Mouse (Mus musculus) ovary, postnatal 36 days (tissue): Measurements from ENCODE around the gene Dgkh.
"Not testable (repeated sequence)": the region's sequence is repeated elsewhere in the genome, so short reads cannot be mapped to it uniquely, and the experiment has no call there.

Experiments used
- DNase-seq: peaks from one replicate; pipeline ENCODE4 v3.0.0; 2022; ENCODE audit warnings: low spot score, mixed read lengths

The Dgkh gene

DNA sequence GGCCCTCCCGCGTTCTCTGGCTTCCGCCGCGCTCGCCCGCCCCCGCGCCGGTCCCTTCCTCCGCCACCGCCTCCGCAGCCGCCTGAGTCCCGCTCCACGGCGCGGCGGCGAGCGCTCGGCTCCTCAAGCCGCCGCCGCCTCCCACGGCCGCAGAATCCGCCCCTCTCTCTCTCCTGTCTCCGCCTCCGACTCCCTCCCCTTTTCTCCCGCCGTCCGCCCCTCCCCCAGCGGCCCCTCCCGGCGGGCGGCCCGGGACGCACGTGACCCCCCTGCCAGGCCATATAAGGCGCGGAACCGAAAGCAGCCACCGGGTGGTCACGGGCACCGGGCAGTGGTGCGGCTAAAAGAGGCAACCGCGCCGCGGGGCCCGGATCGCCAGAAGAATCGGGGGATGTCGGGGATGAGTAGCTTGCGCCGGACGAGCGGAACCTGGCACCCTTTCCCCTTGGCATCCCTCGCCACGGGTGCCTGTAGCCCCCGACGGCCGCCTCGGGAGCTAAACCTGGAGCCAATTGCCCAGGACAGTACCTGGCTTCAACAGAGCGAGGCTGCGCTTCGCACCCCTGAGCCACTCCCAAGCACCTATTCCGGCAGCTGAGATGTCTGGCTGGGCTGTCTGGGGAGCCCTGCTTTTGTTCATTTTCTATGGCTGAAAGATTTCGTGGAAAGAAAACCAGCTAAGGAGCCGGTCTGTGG lies at the start of gene Dgkh:
Gene Dgkh (minus strand): TSS at position 160 of the 696 bp plus-strand sequence.
- peak; percentile 94 for DNase-seq

DNA sequence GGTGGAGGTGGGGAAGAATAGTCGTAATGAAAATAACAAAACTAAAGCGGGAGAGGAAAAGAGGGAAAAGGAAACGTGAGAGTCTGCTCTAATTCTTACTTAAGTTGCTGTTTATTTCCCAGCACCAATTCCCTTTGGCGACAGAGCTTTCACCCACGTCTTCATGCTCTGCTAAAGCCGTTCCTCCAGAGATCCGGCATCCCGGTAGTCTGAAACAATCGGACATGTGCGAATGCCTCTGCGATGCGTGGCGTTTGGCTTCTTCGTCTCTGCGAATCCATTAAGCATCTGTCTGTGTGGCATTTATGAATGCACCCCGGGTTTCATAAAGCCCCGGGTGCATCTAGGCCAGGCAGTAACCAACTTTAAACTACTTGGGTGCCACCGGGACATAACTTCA lies 44.6 kb upstream of the Dgkh start:
- no peak for DNase-seq

DNA sequence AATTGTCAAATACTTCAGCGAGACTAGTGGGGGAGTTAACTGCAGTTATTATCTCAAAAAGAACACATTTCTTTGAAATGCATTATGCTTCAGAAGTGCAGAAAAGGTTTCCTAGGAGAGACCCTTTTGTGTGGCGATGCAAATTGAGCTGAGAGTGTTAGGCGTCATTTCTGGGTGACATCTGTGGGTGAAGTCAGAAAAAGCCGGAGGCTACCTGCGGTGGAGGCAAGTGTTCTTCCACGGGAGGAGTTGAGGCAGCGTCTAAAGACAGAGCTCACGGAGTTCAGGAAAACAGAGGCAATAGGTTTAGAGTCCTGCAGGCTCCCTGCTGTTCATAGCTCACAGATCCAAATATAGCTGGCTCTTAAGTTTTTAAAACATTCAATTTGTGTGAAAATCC lies 44.1 kb upstream of the Dgkh start:
- DNase-seq = no peak

DNA sequence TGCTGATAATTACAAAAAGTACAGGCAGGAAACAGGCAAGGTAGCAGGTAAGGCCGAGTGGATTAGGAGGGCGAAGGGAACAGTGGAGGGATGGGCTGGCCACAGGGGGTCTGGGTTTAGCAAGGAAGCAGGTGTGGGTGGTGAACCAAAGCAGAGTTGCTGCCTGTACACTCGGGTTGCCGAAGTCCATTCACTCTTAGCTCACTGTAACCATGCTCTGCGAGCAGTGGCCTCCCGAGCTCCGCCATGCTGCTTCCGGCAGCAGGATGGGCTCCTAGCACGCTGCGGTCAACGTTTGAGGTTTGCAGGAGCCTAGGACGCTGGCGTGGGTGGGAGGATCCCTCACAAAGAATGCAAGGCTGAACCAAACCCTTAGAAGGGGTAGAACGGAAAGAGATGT lies 43.1 kb upstream of the Dgkh start:
- no peak for DNase-seq

DNA sequence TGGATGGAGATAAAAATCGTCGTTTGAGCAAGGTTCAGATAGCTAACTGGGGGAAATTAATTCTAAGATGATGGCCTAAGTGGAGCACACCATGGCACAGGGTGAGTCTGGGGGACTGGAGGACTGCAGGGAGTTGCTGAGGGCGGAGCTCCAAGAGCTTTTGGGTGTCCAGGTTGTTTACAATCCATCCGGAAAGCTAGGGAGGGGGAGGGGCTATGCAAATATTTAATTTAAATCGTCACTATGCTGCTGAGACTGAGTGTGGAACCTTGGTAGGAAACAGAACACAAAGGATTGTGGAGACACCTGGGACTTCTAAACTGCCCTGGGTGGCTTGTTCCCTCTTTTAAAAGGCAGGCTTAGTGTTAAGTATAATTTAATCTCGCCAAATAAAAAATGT lies 42.6 kb upstream of the Dgkh start:
- no peak for DNase-seq

DNA sequence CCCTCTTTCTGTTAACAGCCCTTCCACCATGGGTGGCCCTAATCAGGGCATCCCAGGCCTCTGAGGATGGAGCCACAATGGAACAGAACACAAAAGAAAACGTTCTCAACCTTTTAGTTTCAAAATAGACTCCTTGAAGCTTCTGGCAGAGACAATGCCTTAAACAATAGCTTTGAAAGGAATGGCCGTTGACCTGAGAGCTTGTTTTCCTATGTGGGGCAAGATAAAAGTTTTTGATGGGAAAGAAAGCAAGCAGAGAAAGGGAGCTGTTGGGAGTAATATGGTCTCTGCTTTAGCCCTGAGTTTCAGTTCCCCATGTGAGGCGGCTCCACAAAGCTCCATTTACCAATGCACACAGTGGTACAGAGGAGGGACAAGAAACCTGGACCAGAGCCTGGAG lies 37.9 kb upstream of the Dgkh start:
- DNase-seq = no peak

DNA sequence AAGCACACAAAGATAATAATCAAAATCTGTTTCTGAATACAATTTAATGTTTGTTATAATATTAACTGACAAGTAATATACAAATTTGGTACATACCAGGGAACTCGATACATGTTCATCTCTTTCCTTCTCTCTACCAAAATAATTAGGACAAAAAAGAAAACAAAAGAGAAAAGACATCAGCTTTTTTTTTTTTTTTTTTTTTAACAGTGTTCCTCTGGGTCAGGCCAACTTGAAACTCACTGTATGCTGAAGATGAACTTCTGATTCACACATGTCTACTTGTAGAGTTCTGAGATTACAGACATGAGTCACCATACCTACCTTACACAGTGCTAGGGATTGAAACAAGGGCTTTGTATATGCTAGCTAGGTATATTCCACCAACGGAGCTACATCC lies 28.5 kb upstream of the Dgkh start:
- no peak for DNase-seq

DNA sequence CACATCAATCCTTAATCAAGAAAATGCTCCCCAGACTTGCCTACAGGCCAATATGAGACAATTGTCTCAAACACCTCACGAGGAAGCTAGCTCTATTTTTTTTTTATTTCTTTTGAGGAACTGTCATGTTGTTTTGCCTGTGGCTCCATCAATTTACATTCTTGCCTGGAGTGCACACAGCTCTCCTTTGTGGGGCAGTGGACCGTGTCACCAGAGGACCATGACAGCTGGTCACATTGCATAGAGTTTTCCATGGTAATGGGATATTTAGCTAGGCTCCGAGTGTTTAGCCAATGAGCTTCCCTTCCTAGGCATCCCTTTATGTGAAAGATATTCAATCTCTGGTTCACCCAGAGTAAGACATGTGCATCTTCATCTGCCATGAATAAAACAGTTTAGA lies 26.9 kb upstream of the Dgkh start:
- DNase-seq = no peak

DNA sequence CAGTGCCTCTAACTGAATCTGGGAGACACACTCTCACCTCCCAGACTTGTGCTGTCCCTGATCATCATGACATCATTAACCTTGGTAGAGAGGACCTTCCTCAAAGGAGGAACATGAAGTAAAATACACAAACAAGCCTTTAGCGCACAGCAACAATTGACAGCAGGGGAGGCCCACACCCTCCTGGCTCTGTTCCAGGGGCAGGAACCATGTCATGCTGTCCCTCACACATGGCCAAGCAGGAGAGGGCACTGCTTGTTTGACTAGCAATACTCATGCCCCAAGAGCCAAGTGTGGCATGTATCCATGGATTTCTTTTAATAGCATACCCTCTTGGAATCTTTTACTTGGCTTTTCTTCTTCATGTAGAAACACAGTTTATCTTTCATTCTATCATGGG lies 22.7 kb upstream of the Dgkh start:
- DNase-seq = peak; percentile 39

DNA sequence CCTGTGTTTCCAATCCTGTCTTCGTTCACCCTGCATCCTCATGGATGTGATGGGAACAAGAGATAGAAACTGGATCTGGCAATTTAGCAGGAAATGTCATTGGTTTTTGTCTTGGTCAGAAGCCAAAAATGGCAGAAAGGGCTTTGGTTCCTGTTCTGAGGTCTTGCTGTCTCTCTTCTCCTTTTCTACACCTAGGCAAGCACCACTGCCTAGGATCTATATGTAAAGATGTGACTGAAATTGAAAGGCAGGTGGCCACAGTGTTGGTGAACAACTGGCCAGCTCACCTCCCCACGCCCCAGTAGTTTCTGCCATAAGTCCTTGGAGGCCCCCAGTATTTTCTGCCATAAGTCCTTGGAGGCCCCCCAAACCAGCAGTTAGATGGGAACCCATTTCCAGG lies 16.1 kb upstream of the Dgkh start:
- DNase-seq = no peak

DNA sequence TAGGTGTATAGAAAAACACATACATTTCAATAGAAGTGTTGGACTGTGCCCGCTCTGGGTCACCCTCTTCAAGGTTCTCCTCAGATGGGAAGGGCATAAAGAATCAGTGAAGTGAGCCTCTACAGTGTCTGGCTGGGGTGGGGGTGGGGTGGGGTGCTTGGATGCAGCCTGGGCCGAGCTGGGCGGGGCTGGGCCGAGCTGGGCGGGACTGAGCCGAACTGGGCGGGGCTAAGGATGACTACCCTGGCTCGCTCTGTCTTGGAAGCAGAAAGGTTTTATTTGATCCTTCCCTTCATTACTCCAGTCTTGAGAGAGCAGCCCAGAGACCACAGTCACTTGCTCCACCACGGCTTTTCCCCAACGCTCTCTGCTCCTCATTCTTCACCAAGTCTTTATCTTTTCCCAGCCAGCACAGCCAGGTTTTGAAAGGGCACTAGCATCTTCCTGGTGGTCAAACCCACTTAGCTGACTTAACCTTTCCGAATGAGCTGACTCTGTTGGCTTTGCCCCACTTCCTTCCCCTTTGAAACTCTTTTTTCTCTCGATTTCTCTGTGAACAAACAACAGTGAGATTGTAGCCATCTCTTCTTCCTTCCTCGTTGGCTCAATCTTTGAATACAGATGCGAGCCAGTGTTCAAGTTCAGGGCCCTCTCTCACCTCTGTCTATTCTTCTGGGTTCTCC lies 15.5 kb upstream of the Dgkh start:
- no peak for DNase-seq

DNA sequence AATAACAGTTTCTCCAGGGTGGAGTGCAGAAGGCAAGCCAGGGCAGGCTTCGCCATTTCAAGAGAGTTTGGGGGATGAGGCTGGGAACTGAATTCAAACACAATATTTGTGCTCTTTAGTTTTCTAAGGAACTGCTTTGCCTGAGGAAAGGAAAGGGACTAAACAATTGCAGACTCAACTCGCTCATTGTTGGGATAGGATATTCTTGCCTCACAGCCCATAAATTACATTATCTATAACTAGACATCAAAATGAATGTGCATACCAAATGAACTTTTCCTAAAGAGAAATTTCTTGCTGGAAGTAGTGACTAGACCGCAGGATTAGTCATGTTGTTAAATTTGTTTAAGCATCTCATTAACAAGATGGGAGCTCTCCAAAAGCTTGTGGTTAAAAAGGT lies 14.9 kb upstream of the Dgkh start:
- no peak for DNase-seq

DNA sequence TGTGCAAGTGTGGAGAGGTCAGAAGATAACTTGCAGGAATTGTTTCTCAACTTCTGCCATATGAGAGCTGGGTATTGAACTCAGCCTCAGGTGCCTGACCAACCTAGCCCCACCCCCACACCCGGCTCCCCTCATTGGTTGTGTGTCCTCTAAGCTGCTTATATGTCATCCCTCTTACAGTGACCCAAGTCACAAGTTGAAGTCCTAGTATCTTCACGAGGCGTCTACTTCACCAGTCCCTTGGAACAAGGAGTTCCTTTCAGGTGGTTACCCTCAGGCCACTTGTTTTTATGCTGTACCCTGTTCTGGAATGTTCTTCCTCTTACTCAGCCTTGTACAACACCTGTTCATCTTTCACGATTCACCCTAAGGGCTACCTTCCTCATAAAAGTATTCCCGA lies 2.0 kb upstream of the Dgkh start:
- no peak for DNase-seq

DNA sequence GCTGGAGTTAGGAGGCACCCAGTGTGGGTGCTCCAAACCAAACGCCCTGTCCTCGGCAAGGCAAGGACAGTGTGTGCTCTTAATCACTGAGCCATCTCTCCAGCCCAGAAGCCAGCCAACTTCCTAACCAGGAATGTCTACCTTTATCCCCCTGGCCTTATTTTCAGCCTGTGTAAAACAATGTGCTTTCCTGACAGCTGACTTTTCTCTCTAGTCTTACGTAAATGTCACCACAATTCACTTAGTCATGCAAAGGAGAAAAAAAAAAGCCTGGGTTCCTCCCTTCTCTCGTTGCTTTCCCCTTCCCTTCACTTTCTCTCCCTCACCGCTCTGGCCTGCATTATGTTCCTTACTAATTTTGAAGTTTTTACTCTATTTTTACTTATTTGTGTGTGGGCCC lies 1.6 kb upstream of the Dgkh start:
- DNase-seq = not testable (repeated sequence)

DNA sequence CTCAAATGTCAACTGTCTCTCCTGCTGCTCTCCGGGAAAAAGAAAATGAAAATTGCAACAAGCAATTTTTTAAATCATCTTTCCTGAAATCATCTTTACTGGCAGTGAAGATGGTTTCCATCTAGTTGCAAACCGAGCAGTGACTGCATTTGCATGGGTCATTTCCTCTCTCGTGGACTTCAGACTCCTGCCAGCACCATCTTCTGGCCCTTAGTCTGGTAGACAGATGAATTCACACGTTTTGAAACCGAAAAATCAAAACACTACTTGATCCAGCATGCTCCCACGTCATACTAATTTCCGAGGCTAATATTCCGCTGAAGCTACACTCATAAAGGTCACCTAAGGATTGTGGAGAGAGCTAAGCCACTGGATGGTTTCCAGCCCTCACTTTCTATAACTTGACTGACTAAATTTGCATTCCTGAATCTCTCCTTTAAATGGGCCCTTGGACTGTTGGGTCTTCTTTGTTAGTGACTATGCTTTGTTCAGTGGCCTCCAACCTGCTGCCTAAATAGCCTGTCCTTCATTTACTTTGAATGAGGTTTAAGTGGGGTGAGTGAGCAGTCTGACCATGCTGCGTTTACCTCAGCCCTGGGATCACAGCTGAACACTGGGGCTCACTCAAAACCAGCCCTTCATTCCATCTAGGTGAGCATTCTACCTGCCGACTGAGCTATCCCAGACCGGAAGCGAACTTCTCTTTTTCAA lies 945 bp upstream of the Dgkh start:
- no peak for DNase-seq

DNA sequence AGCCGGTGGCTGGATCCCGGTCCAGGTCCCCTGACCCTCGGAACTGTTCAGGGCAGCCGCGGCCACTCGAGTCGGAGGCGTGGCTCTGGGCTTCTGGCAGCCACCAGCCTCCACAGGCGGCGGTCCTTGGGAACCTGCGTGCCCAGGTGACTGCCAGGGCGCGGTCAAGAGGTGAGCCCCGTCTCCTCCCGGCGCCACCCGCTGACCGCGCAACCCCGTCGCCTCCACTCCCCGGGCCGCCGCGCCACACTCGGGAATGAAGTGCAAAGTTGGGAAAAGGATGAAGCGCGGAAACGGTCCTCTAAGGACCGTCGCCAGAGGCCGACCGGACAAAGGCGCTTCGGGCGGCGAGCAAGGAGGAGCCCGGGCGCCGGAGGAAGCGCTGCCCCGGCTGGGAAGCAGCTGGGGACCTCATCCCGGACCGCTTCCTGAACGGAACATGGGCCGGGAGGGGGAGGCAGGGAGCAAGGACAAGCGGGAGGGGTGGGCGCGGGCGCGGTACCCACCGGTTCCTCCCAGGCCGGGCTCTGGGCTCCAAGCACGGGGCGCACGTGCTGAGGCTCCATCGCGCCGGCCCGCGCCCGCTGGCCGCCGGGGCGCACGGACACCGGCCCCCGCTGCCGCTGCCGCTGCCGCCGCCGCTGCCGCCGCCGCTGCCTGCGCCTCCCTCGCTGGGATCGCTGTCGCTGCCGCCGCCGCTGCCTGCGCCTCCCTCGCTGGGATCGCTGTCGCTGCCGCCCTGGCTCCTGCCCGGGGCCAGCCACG lies 542 bp downstream of the Dgkh start:
- DNase-seq = peak; percentile 51

DNA sequence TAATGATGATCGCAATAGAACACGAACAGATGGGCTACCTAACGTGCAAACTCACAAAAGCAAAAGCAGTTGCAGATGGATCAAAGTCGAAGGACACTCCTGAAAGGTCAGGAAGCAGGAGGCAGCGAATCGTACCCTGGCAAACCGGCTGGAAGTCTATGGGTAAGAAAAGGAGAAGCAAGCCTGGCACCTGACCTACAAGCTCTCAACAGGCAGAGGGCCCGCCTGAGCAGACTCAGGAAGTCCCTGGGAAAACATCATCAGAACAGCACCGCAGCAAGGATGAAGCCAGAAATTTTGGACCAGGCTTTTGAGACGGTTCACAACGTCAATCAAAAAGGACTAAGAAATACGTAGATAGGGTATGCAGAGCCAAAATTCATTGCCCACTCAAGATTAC lies 1.3 kb downstream of the Dgkh start:
- DNase-seq = peak; percentile 11

DNA sequence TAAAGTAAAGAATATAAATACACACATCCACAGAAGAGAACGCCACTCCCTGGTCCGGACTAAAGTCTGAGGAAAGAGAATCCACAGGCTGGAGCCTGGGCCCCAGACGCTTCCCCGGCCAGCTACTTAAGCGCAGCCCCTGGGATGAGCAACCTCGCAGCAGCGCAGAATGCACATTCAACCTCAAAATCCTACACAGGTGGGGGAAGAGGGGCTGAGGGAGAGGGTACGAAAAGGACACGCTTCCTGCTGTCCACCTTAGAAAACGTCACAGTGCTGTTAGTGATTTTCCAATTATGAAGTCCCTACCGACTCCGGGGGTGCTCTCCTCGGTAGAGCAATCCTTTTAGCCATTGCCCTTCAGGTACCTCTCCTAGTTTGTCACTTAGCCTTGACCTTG lies 6.6 kb downstream of the Dgkh start:
- no peak for DNase-seq

DNA sequence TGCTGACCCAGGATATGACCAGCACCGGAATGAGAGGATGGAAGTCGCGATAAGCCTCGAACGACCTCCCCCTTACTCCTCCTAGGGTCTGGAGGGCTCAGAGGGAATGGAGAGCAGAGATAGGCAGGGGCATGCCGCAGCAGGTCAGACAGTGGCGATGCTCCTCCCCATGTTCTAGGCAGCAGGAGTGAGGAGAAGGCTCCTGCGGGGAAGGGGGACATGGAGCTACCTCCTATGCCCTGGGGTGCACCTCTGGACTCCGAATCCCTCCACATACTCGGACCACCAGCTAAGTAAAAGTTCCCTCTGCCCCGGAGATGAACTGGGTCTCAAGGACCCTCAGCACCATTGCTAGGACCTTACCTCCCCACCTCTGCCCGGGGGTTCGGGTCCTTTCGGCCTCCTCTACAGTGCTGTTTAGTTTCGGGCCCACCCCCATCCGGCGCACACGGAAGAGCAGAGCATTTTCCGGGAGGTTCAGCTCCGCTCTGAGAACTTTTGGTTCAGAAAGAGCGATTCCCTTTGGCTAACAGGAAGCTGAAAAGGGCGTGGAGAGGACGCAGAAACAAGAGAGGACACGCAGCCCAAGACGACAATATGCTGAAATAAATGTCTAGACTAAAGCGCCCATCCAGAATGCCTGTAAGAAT lies 7.1 kb downstream of the Dgkh start:
- peak; percentile 10 for DNase-seq

DNA sequence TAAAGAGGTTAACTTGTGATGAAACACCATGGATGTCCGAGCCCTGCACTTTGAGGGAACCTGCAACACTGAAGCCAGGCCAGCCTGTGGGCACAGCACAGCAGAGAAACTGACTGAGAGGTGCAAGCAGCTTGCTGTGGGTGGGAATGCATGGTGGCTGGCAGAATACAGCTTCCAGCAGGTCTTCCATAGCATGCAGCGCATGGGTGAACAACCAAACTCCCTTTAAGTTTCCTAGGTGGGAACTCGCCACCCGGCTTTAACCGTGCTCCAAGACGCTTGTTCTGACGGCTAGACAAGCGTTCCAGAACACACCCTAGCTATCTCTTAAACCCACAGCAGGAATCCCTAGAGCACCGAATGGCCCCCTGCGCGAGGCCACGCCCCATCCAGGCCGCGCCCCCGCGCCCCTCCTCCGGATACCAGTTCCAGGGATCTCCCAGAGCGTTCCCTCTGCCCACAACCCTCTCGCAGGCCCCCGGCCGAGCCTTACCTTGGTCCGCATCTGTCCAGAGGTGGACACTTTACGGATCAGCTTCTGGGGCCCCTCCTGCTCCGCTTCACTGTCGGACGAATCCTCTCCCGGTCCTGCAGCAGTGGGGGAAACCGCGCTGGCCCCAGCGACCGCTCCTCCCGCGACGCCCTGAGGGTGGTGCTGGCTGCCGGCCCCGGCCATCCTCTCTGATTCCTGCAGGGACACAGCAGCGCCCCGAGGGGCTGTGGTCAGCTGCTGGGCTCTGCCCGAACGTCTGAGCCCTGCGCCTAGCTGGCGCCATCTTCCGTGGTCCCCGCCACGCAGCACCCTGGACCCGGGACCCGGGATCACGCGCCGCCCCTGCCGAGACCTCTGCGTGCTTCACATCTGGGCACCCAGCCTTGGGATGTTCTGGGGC lies 7.9 kb downstream of the Dgkh start:
- DNase-seq = peak; percentile 71

DNA sequence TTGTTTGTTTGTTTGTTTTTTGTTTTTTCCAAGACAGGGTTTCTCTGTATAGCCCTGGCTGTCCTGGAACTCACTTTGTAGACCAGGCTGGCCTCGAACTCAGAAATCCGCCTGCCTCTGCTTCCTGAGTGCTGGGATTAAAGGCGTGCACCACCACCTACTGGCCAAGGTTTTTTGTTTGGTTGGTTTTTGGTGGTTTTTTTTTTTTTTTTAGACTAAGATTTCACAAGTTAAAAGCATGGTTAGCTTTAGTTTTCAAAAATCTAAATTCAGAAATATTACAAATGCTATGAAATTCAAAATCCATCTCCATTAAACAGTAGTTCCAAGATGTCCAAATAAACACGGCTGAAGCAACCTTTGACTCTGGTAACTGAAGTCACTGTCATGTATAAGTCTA lies 8.9 kb downstream of the Dgkh start:
- DNase-seq = not testable (repeated sequence)
